Mouse (Mus musculus): ENCODE measurements around the gene Syngap1. TPM values are rescaled to one million over a fixed set of nuclear protein-coding genes. Genes with fewer than 3 reads are reported as not detected.

Syngap1 gene
- polyA plus RNA-seq, 1 experiment = 5.2 TPM

- no peaks in the 10 kb centered on the region for H3K27me3 ChIP-seq (ENCODE audit: control insufficient read depth, insufficient read depth, insufficient read length)
- no peak overlapping the region for H3K4me3 ChIP-seq
- H3K36me3 ChIP-seq (ENCODE audit: control insufficient read depth, insufficient read depth) = no peaks in the 10 kb centered on the region
- no peak overlapping the region for H3ac ChIP-seq (ENCODE audit: control insufficient read depth, insufficient read length)
- TF ChIP-seq POLR2A (IDR thresholded peaks at IDR 0.05; ENCODE audit: insufficient read length, low read depth) (no peak), E2F4 (IDR thresholded peaks at IDR 0.05; ENCODE audit: insufficient read depth) (no peak), REST (IDR thresholded peaks at IDR 0.05; ENCODE audit: insufficient read depth, insufficient read length) (no peak), TCF3 (IDR thresholded peaks at IDR 0.05; ENCODE audit: insufficient read length, low read depth) (no peak), CEBPB (IDR thresholded peaks at IDR 0.05; ENCODE audit: insufficient read depth, poor library complexity, severe bottlenecking) (no peak), MYOG (IDR thresholded peaks at IDR 0.05; ENCODE audit: control insufficient read depth in 1 of 3, insufficient read depth in 1 of 3, insufficient read length in 2 of 3, low read depth in 2 of 3) (no peak), MYOD1 (IDR thresholded peaks at IDR 0.05; ENCODE audit: control insufficient read depth in 1 of 3, insufficient read length in 2 of 3, low read depth in 2 of 3) (no peak), POLR2AphosphoS2 (IDR thresholded peaks at IDR 0.05; ENCODE audit: insufficient read length, low read depth) (no peak), USF1 (IDR thresholded peaks at IDR 0.05; ENCODE audit: low read depth) (no peak), SRF (IDR thresholded peaks at IDR 0.05; ENCODE audit: control insufficient read depth, insufficient read length, low read depth) (no peak), TCF12 (IDR thresholded peaks at IDR 0.05; ENCODE audit: insufficient read depth, poor library complexity, severe bottlenecking) (no peak), MAX (IDR thresholded peaks at IDR 0.05; ENCODE audit: low read depth) (no peak)
- H3K79me2 ChIP-seq (ENCODE audit: control insufficient read depth, insufficient read depth) = no peaks in the 10 kb centered on the region
- peak overlapping the region; percentile 46 for H3K4me2 ChIP-seq (ENCODE audit: low read depth)
Measured at GRCm38 (mm10) chr17:26999996-27000395, 58.9 kb downstream of the Syngap1 start.

- no peak for TF ChIP-seq TCF3 (IDR thresholded peaks at IDR 0.05; ENCODE audit: insufficient read length, low read depth)
- no peak overlapping the region for H3ac ChIP-seq (ENCODE audit: control insufficient read depth, insufficient read length)
Measured at GRCm38 (mm10) chr17:27001151-27001550, 60.1 kb downstream of the Syngap1 start.

GRCm38 (mm10) chr17:27001889-27002288 lies 60.8 kb downstream of the Syngap1 start:
- no peak overlapping the region for H3ac ChIP-seq (ENCODE audit: control insufficient read depth, insufficient read length)
- H3K79me2 ChIP-seq (ENCODE audit: control insufficient read depth, insufficient read depth) = no peaks in the 10 kb centered on the region
- H3K4me3 ChIP-seq = no peak overlapping the region
- TF ChIP-seq REST (IDR thresholded peaks at IDR 0.05; ENCODE audit: insufficient read depth, insufficient read length) = no peak
- TF ChIP-seq USF1 (IDR thresholded peaks at IDR 0.05; ENCODE audit: low read depth) = no peak
- no peak for TF ChIP-seq MAX (IDR thresholded peaks at IDR 0.05; ENCODE audit: low read depth)
- TF ChIP-seq CEBPB (IDR thresholded peaks at IDR 0.05; ENCODE audit: insufficient read depth, poor library complexity, severe bottlenecking) = no peak
- no peak overlapping the region for H3K4me2 ChIP-seq (ENCODE audit: low read depth)
- H3K27me3 ChIP-seq (ENCODE audit: control insufficient read depth, insufficient read depth, insufficient read length) = no peaks in the 10 kb centered on the region
- H3K36me3 ChIP-seq (ENCODE audit: control insufficient read depth, insufficient read depth) = no peaks in the 10 kb centered on the region

More at GRCm38 (mm10) chr17:27001151-27001550, 60.1 kb downstream of the Syngap1 start:
- Histone ChIP-seq H3K79me2 (ENCODE audit: control insufficient read depth, insufficient read depth) (no peaks in the 10 kb centered on the region), H3K4me3 (no peak overlapping the region), H3K4me2 (ENCODE audit: low read depth) (no peak overlapping the region), H3K27me3 (ENCODE audit: control insufficient read depth, insufficient read depth, insufficient read length) (no peaks in the 10 kb centered on the region), H3K36me3 (ENCODE audit: control insufficient read depth, insufficient read depth) (no peaks in the 10 kb centered on the region)

GRCm38 (mm10) chr17:27004431-27004830 lies 63.4 kb downstream of the Syngap1 start:
- H3K27me3 ChIP-seq (ENCODE audit: control insufficient read depth, insufficient read depth, insufficient read length) = peaks cover 9% of the 10 kb centered on the region
- TF ChIP-seq POLR2A (IDR thresholded peaks at IDR 0.05; ENCODE audit: insufficient read length, low read depth) (no peak), TCF12 (IDR thresholded peaks at IDR 0.05; ENCODE audit: insufficient read depth, poor library complexity, severe bottlenecking) (no peak), USF1 (IDR thresholded peaks at IDR 0.05; ENCODE audit: low read depth) (no peak), POLR2AphosphoS2 (IDR thresholded peaks at IDR 0.05; ENCODE audit: insufficient read length, low read depth) (no peak), MYOG (IDR thresholded peaks at IDR 0.05; ENCODE audit: control insufficient read depth in 1 of 3, insufficient read depth in 1 of 3, insufficient read length in 2 of 3, low read depth in 2 of 3) (no peak), MYOD1 (IDR thresholded peaks at IDR 0.05; ENCODE audit: control insufficient read depth in 1 of 3, insufficient read length in 2 of 3, low read depth in 2 of 3) (no peak), MAX (IDR thresholded peaks at IDR 0.05; ENCODE audit: low read depth) (no peak), SRF (IDR thresholded peaks at IDR 0.05; ENCODE audit: control insufficient read depth, insufficient read length, low read depth) (no peak), CEBPB (IDR thresholded peaks at IDR 0.05; ENCODE audit: insufficient read depth, poor library complexity, severe bottlenecking) (no peak), REST (IDR thresholded peaks at IDR 0.05; ENCODE audit: insufficient read depth, insufficient read length) (no peak), E2F4 (IDR thresholded peaks at IDR 0.05; ENCODE audit: insufficient read depth) (no peak), TCF3 (IDR thresholded peaks at IDR 0.05; ENCODE audit: insufficient read length, low read depth) (no peak)
- H3K4me2 ChIP-seq (ENCODE audit: low read depth) = no peak overlapping the region

GRCm38 (mm10) chr17:27004903-27005485 lies 63.9 kb downstream of the Syngap1 start:
- TF ChIP-seq SRF (IDR thresholded peaks at IDR 0.05; ENCODE audit: control insufficient read depth, insufficient read length, low read depth) (no peak), POLR2AphosphoS2 (IDR thresholded peaks at IDR 0.05; ENCODE audit: insufficient read length, low read depth) (no peak), MYOD1 (IDR thresholded peaks at IDR 0.05; ENCODE audit: control insufficient read depth in 1 of 3, insufficient read length in 2 of 3, low read depth in 2 of 3) (no peak)
- H3K4me2 ChIP-seq (ENCODE audit: low read depth) = no peak overlapping the region

More at GRCm38 (mm10) chr17:27004431-27004830, 63.4 kb downstream of the Syngap1 start:
- H3K4me3 ChIP-seq = no peak overlapping the region
- no peaks in the 10 kb centered on the region for H3K36me3 ChIP-seq (ENCODE audit: control insufficient read depth, insufficient read depth)
- H3ac ChIP-seq (ENCODE audit: control insufficient read depth, insufficient read length) = no peak overlapping the region
- H3K79me2 ChIP-seq (ENCODE audit: control insufficient read depth, insufficient read depth) = no peaks in the 10 kb centered on the region

More at GRCm38 (mm10) chr17:27004903-27005485, 63.9 kb downstream of the Syngap1 start:
- Histone ChIP-seq H3K4me3 (no peak overlapping the region), H3K79me2 (ENCODE audit: control insufficient read depth, insufficient read depth) (no peaks in the 10 kb centered on the region), H3K27me3 (ENCODE audit: control insufficient read depth, insufficient read depth, insufficient read length) (peaks cover 13% of the 10 kb centered on the region), H3ac (ENCODE audit: control insufficient read depth, insufficient read length) (no peak overlapping the region), H3K36me3 (ENCODE audit: control insufficient read depth, insufficient read depth) (no peaks in the 10 kb centered on the region)

Data from myocyte (in vitro differentiated cells).